Mouse (Mus musculus): Measurements from ENCODE around the gene Mlph.

Mlph gene

GRCm38 (mm10) chr1:90969347-90969784 lies 54.5 kb downstream of the Mlph start, which contains the start of gene Rab17:
Gene Rab17 (minus strand): TSS chr1:90969661.
- no peak for DNase-seq (ENCODE audit: low spot score in 2 of 2)

GRCm38 (mm10) chr1:90969881-90970390 lies 55.1 kb downstream of the Mlph start:
- no peak for DNase-seq (ENCODE audit: low spot score in 2 of 2)

GRCm38 (mm10) chr1:90972911-90973573 lies 58.2 kb downstream of the Mlph start:
- DNase-seq (ENCODE audit: low spot score in 2 of 2): peak; percentile 97 to 98

GRCm38 (mm10) chr1:90973574-90973911 lies 58.7 kb downstream of the Mlph start:
- DNase-seq (ENCODE audit: low spot score in 2 of 2): no peak

GRCm38 (mm10) chr1:90974906-90975649 lies 60.2 kb downstream of the Mlph start:
- DNase-seq (ENCODE audit: low spot score in 2 of 2): peak; percentile 37 to 57

GRCm38 (mm10) chr1:90975960-90976359 lies 61.1 kb downstream of the Mlph start:
- DNase-seq (ENCODE audit: low spot score in 2 of 2): no peak

- DNase-seq (ENCODE audit: low spot score in 2 of 2): no peak
Observed at GRCm38 (mm10) chr1:90980638-90981330, 65.9 kb downstream of the Mlph start.

- no peak for DNase-seq (ENCODE audit: low spot score in 2 of 2)
Observed at GRCm38 (mm10) chr1:90981346-90981745, 66.5 kb downstream of the Mlph start.

- no peak for DNase-seq (ENCODE audit: low spot score in 2 of 2)
Observed at GRCm38 (mm10) chr1:90995916-90996315, 81.0 kb downstream of the Mlph start.

- no peak for DNase-seq (ENCODE audit: low spot score in 2 of 2)
Observed at GRCm38 (mm10) chr1:90997136-90997535, 82.3 kb downstream of the Mlph start.

GRCm38 (mm10) chr1:90997641-90998040 lies 82.8 kb downstream of the Mlph start:
- DNase-seq (ENCODE audit: low spot score in 2 of 2): no peak

GRCm38 (mm10) chr1:90998268-90998890 lies 83.5 kb downstream of the Mlph start, which contains the start of gene Lrrfip1:
Gene Lrrfip1 (plus strand): TSS chr1:90998737.
- DNase-seq (ENCODE audit: low spot score in 2 of 2): peak; percentile 47 to 50

GRCm38 (mm10) chr1:90998891-90999611 lies 84.2 kb downstream of the Mlph start:
- no peak for DNase-seq (ENCODE audit: low spot score in 2 of 2)

- DNase-seq (ENCODE audit: low spot score in 2 of 2): no peak
Observed at GRCm38 (mm10) chr1:90999911-91000601, 85.2 kb downstream of the Mlph start.

Measured in frontal cortex, postnatal 25 days (tissue).